Mouse (Mus musculus): Measurements from ENCODE around the gene Rasd1.

GRCm38 (mm10) chr11:59971691-59972090 is 6.9 kb upstream of the Rasd1 start:
- TF ChIP-seq CTCF (IDR thresholded peaks at IDR 0.05; ENCODE audit: extremely low read depth, insufficient read depth, insufficient read length, insufficient replicate concordance) (no peak), POLR2A (IDR thresholded peaks at IDR 0.05; ENCODE audit: low read depth, low read length) (no peak)

Data from spleen, adult 2 months (tissue).